Mouse (Mus musculus) CH12.LX (cell line): ENCODE data around the gene Zfp597.

Experiments
- BHLHE40 ChIP-seq: IDR thresholded peaks from 2 replicates; pipeline ENCODE4 v1.6.1; 2011; ENCODE audit warnings: mild to moderate bottlenecking, low read depth, low read length, improper control_type of control experiment
- CTCF ChIP-seq, 2 experiments: IDR thresholded peaks in 1 of 2; conservative IDR thresholded peaks in 1 of 2; 2 replicates each; pipeline ENCODE4 v1.5.1; 2011 to 2012; ENCODE audit warnings: low read depth in 2 of 2, low read length in 2 of 2, improper control_type of control experiment in 1 of 2, inconsistent platforms in 1 of 2, mild to moderate bottlenecking in 1 of 2, moderate library complexity in 1 of 2
- HCFC1 ChIP-seq: IDR thresholded peaks from 2 replicates; pipeline ENCODE4 v1.6.1; 2012; ENCODE audit warnings: low read depth, mild to moderate bottlenecking, inconsistent platforms, low read length, improper control_type of control experiment
- JUND ChIP-seq: conservative IDR thresholded peaks from 2 replicates; pipeline ENCODE4 v1.6.1; 2011; ENCODE audit warnings: low read depth, low read length, improper control_type of control experiment
- MAX ChIP-seq: IDR thresholded peaks from 2 replicates; pipeline ENCODE4 v1.6.1; 2011; ENCODE audit warnings: low read length, improper control_type of control experiment
- MEF2A ChIP-seq: IDR thresholded peaks from 2 replicates; pipeline ENCODE4 v1.6.1; 2014; ENCODE audit warnings: low read depth, mild to moderate bottlenecking, inconsistent platforms, low read length, improper control_type of control experiment, borderline replicate concordance
- MXI1 ChIP-seq: IDR thresholded peaks from 2 replicates; pipeline ENCODE4 v1.6.1; 2011; ENCODE audit warnings: mild to moderate bottlenecking, low read depth, low read length, improper control_type of control experiment
- POLR2A ChIP-seq: IDR thresholded peaks from 2 replicates; pipeline ENCODE4 v1.6.1; 2011; ENCODE audit warnings: low read depth, mild to moderate bottlenecking, improper control_type of control experiment, low read length
- RAD21 ChIP-seq: IDR thresholded peaks from 2 replicates; pipeline ENCODE4 v1.6.1; 2011; ENCODE audit warnings: low read depth, mild to moderate bottlenecking, low read length, improper control_type of control experiment, moderate library complexity
- USF1 ChIP-seq: IDR thresholded peaks from 2 replicates; pipeline ENCODE4 v1.6.1; 2014; ENCODE audit warnings: low read depth, mild to moderate bottlenecking, inconsistent platforms, low read length, improper control_type of control experiment

GRCm38 (mm10) chr16:3855776-3856175, 28.6 kb downstream of the Zfp597 start:
- TF ChIP-seq CTCF (conservative IDR thresholded peaks at IDR 0.05 in 1 of 2, IDR thresholded peaks at IDR 0.05 in 1 of 2; ENCODE audit: low read depth in 2 of 2, low read length in 2 of 2) (no peak), JUND (no peak), POLR2A (no peak), BHLHE40 (no peak), HCFC1 (no peak), MAX (no peak), RAD21 (no peak), MXI1 (no peak), USF1 (no peak), MEF2A (no peak)
